Mouse (Mus musculus) neural tube, embryonic 14.5 days (tissue): Measurements from ENCODE around the gene Cars. TPM values are rescaled to one million over a fixed set of nuclear protein-coding genes. Genes with fewer than 3 reads are reported as not detected.

Experiments used
- ATAC-seq: fragments of 200-750 bp; cut with Nextera tagmentation; 2 replicates; pipeline ENCODE4 v1.8.0; 2017; ENCODE audit warnings: low read depth, mild to moderate bottlenecking, moderate TSS enrichment, moderate library complexity
- H3K27ac ChIP-seq: fragments of 300-500 bp; sonication (generic); 2 replicates; pipeline ENCODE4 v1.5.1; 2014; ENCODE audit warnings: low read depth, mild to moderate bottlenecking, control low read depth, low read length, moderate library complexity, mixed read lengths
- H3K27me3 ChIP-seq: fragments of 300-500 bp; sonication (generic); 2 replicates; pipeline ENCODE4 v1.6.1; 2014; ENCODE audit warnings: low read length; ENCODE audit not compliant: control insufficient read depth, insufficient read depth
- H3K36me3 ChIP-seq: fragments of 300-500 bp; sonication (generic); 2 replicates; pipeline ENCODE4 v1.6.1; 2014; ENCODE audit warnings: low read length, mixed read lengths; ENCODE audit not compliant: control insufficient read depth, insufficient read depth
- H3K4me1 ChIP-seq: fragments of 300-500 bp; sonication (generic); 2 replicates; pipeline ENCODE4 v1.6.1; 2014; ENCODE audit warnings: low read length; ENCODE audit not compliant: control insufficient read depth, insufficient read depth
- H3K4me2 ChIP-seq: fragments of 300-500 bp; sonication (generic); 2 replicates; pipeline ENCODE4 v1.6.1; 2014; ENCODE audit warnings: mild to moderate bottlenecking, low read depth, low read length, control low read depth
- H3K4me3 ChIP-seq: fragments of 300-500 bp; sonication (generic); 2 replicates; pipeline ENCODE4 v1.5.1; 2014; ENCODE audit warnings: low read depth, low read length, control low read depth, mixed read lengths
- H3K9ac ChIP-seq: fragments of 300-500 bp; sonication (generic); replicated peaks from 2 replicates; pipeline ENCODE4 v1.6.1; 2014; ENCODE audit warnings: low read depth, mild to moderate bottlenecking, control low read depth, low read length, mixed read lengths
- H3K9me3 ChIP-seq: fragments of 300-500 bp; sonication (generic); 2 replicates; pipeline ENCODE4 v1.6.1; 2016; ENCODE audit warnings: low read length; ENCODE audit not compliant: control insufficient read depth
- WGBS: fragments of 180-500 bp; shearing (Covaris S2); extraction: QIAGEN DNeasy Blood & Tissue Kit; methylation state at CpG from one replicate; pipeline ENCODE4 v1.1.7; 2014; 5-methylcytosine and 5-hydroxymethylcytosine counted together
- polyA plus RNA-seq: library from polyadenylated mRNA; unstranded; fragments of >200 nt; fragmentation: Nextera tagmentation; extraction: Ambion mirVana; gene quantifications from 2 replicates; pipeline ENCODE4 v1.2.1, GENCODE M21; 2014

Cars gene
- polyA plus RNA-seq, 1 experiment from 2014 or later, result 65.0 TPM

- WGBS, result 66% methylated on average over 2 of the region's 2 CpGs
- H3K4me1 ChIP-seq, result no peaks in the 10 kb centered on the region
- ATAC-seq, result no peak
Measured at GRCm38 (mm10) chr7:143626178-143626577, 26.3 kb upstream of the Cars start.

GRCm38 (mm10) chr7:143625151-143625550 lies 25.3 kb upstream of the Cars start:
- WGBS, result 74% methylated on average over 5 of the region's 5 CpGs
- Histone ChIP-seq H3K9me3 (no peaks in the 10 kb centered on the region), H3K4me2 (no peak overlapping the region), H3K9ac (no peak overlapping the region), H3K4me1 (no peaks in the 10 kb centered on the region), H3K27me3 (no peaks in the 10 kb centered on the region), H3K27ac (no peak overlapping the region), H3K4me3 (no peak overlapping the region), H3K36me3 (no peaks in the 10 kb centered on the region)
- no peak for ATAC-seq

More at GRCm38 (mm10) chr7:143626178-143626577, 26.3 kb upstream of the Cars start:
- H3K36me3 ChIP-seq, result no peaks in the 10 kb centered on the region
- H3K9ac ChIP-seq, result no peak overlapping the region
- no peaks in the 10 kb centered on the region for H3K27me3 ChIP-seq
- no peak overlapping the region for H3K27ac ChIP-seq
- H3K4me2 ChIP-seq, result no peak overlapping the region
- H3K9me3 ChIP-seq, result no peaks in the 10 kb centered on the region
- no peak overlapping the region for H3K4me3 ChIP-seq

DNA sequence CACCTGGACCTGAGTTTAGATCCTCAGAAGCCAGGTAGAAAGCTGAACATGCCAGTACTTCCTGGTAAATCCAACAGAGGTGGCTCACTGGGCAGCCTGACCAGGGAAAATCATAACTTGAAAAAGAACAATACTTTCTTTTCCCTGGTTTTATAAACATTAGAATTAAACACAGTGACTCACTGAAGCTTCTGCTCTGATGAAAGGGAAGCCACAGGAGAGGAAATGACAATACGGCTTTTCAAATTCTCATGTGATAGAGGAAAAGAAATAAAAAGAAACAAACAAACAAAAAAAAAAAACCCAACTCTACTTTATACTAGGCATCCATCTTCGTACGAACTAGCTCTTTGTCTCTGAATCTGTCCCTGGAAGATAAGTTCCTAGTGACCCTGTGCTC lies 24.7 kb upstream of the Cars start:
- H3K27ac ChIP-seq, result no peak overlapping the region
- H3K36me3 ChIP-seq, result no peaks in the 10 kb centered on the region
- ATAC-seq, result no peak
- no peaks in the 10 kb centered on the region for H3K9me3 ChIP-seq
- no peaks in the 10 kb centered on the region for H3K4me1 ChIP-seq
- no peak overlapping the region for H3K4me2 ChIP-seq
- no peak overlapping the region for H3K9ac ChIP-seq
- H3K4me3 ChIP-seq, result no peak overlapping the region
- H3K27me3 ChIP-seq, result no peaks in the 10 kb centered on the region
- WGBS, result 82% methylated on average over 3 of the region's 3 CpGs

DNA sequence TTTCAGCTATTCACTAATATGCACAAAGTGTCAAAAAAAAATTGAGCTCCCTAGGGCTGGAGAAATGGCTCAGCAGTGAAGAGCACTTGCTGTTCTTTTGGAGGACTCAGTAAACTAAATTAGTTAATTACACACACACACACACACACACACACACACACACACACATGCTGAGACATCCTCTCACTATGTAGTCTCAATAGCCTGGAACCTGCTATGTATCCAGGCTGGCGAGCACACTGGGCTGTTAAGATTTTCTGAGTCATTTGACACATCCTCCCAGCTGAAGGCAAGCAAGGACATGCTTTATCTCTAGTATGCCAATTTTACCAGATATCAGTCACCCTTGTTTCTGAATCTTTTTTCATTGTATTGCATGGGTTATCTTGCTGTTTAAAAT lies 21.1 kb upstream of the Cars start:
- WGBS, result 39% methylated on average over 1 of the region's 1 CpGs

DNA sequence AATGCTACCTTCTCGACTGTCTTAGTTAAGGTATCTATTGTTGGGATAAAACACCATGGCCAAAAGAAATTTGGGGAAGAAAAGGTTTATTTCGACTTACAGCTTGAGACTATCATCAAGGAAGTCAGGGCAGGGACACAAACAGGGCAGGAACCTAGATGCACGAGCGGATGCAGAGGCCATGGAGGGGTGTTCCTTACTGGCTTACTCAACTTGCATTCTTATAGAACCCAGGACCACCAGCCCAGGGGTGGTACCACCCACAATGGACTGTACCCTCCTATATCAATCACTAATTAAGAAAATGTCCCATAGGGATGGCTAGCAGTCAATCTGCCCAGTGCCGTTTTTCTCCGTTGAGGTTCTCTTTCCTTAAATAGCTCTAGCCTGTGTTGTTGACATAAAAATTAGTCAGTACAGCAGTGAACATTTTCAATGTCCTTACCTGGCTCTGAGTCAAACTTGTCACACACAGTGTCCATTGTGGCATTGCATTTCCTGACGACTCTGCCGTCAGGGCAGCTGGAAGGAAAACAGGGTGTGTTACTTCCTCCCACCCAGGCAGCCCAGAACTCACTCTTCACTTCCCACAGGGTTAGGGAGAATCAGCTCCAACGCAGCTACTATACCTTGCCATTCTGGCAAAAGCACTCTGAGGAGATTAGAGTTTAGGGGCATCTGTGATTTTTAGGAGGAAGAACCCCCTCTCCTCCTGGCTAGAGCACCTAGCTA lies 14.7 kb upstream of the Cars start:
- WGBS, result 66% methylated on average over 9 of the region's 9 CpGs
- Histone ChIP-seq H3K4me2 (no peak overlapping the region), H3K36me3 (no peaks in the 10 kb centered on the region), H3K9me3 (no peaks in the 10 kb centered on the region), H3K4me1 (no peaks in the 10 kb centered on the region), H3K9ac (no peak overlapping the region), H3K4me3 (no peak overlapping the region), H3K27me3 (no peaks in the 10 kb centered on the region), H3K27ac (no peak overlapping the region)
- no peak for ATAC-seq

More for the DNA sequence above, 21.1 kb upstream of the Cars start:
- no peak for ATAC-seq
- H3K27ac ChIP-seq, result no peak overlapping the region
- H3K9ac ChIP-seq, result no peak overlapping the region
- H3K4me3 ChIP-seq, result no peak overlapping the region
- H3K36me3 ChIP-seq, result no peaks in the 10 kb centered on the region
- H3K4me2 ChIP-seq, result no peak overlapping the region
- no peaks in the 10 kb centered on the region for H3K27me3 ChIP-seq
- H3K9me3 ChIP-seq, result no peaks in the 10 kb centered on the region
- no peaks in the 10 kb centered on the region for H3K4me1 ChIP-seq

GRCm38 (mm10) chr7:143612215-143612614 lies 12.3 kb upstream of the Cars start:
- 59% methylated on average over 3 of the region's 3 CpGs for WGBS
- ATAC-seq, result no peak
- no peak overlapping the region for H3K9ac ChIP-seq

GRCm38 (mm10) chr7:143605321-143605720 lies 5.4 kb upstream of the Cars start:
- 85% methylated on average over 3 of the region's 3 CpGs for WGBS
- H3K9ac ChIP-seq, result no peak overlapping the region
- no peak overlapping the region for H3K27ac ChIP-seq
- H3K9me3 ChIP-seq, result no peaks in the 10 kb centered on the region
- no peak overlapping the region for H3K4me3 ChIP-seq
- no peak overlapping the region for H3K4me2 ChIP-seq
- H3K4me1 ChIP-seq, result no peaks in the 10 kb centered on the region
- no peaks in the 10 kb centered on the region for H3K27me3 ChIP-seq
- H3K36me3 ChIP-seq, result no peaks in the 10 kb centered on the region
- ATAC-seq, result no peak

More at GRCm38 (mm10) chr7:143612215-143612614, 12.3 kb upstream of the Cars start:
- Histone ChIP-seq H3K4me2 (no peak overlapping the region), H3K4me3 (no peak overlapping the region), H3K36me3 (no peaks in the 10 kb centered on the region), H3K4me1 (no peaks in the 10 kb centered on the region), H3K27me3 (no peaks in the 10 kb centered on the region), H3K27ac (no peak overlapping the region), H3K9me3 (no peaks in the 10 kb centered on the region)

- ATAC-seq, result no peak
- no peaks in the 10 kb centered on the region for H3K4me1 ChIP-seq
- no peak overlapping the region for H3K27ac ChIP-seq
- H3K4me2 ChIP-seq, result no peak overlapping the region
- no peaks in the 10 kb centered on the region for H3K36me3 ChIP-seq
- no peaks in the 10 kb centered on the region for H3K27me3 ChIP-seq
- no peak overlapping the region for H3K4me3 ChIP-seq
- WGBS, result 72% methylated on average over 2 of the region's 2 CpGs
- no peak overlapping the region for H3K9ac ChIP-seq
- no peaks in the 10 kb centered on the region for H3K9me3 ChIP-seq
Measured at GRCm38 (mm10) chr7:143604889-143605288, 5.0 kb upstream of the Cars start.

- no peak for ATAC-seq
- no peaks in the 10 kb centered on the region for H3K36me3 ChIP-seq
- no peak overlapping the region for H3K4me3 ChIP-seq
- H3K9me3 ChIP-seq, result no peaks in the 10 kb centered on the region
- 78% methylated on average over 2 of the region's 2 CpGs for WGBS
- no peak overlapping the region for H3K9ac ChIP-seq
- peaks cover 9% of the 10 kb centered on the region for H3K4me1 ChIP-seq
- H3K27me3 ChIP-seq, result no peaks in the 10 kb centered on the region
- H3K4me2 ChIP-seq, result no peak overlapping the region
- H3K27ac ChIP-seq, result no peak overlapping the region
Measured at GRCm38 (mm10) chr7:143601705-143602104, 1.8 kb upstream of the Cars start.
